Mouse (Mus musculus): ENCODE data around the gene Usp39.

Usp39 gene

DNA sequence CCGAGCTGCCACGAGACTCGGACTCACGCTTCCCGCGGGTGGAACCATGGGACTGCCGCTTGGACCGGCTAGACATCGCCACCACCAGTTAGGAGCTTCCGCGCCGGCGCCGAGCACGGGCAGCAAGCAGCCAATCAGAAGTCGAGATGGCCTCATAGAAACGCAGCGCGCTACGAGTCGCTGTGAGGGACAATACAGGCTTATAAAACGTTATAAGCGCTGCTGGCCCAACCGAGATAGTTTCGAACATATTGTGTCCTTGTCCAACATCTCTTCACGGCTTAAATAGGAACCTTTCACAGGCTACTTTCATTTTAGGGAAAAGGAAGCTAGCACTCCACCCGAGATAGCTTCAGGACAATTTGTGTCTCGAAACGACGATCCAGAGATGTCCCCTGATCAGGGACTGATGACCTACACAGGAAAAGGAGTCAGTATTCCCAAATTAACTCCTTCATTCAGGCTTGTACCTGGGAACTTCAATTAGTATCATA, at the start of gene Usp39:
Gene Usp39, minus strand, starts transcription at position 111 of the 494 bp plus-strand sequence.
- peak; percentile 91 for DNase-seq (ENCODE audit: extremely low spot score, low spot score)

DNA sequence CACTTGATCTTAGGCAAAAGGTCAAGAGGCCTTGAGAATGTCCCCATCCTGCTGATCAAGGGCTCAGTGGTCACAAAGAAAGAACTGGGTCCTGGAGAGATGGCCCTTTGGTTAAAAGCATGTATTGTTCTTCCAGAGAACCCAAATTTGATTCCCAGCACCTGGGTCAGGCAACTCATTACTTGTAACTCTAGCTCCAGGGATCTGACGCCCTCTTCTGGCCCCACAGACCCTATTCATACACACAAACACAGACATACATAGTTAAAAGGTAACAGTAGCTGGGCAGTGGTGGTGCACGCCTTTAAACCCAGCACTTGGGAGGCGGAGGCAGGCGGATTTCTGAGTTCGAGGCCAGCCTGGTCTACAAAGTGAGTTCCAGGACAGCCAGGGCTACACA, 47.4 kb upstream of the Usp39 start:
- DNase-seq (ENCODE audit: extremely low spot score, low spot score) = no peak

DNA sequence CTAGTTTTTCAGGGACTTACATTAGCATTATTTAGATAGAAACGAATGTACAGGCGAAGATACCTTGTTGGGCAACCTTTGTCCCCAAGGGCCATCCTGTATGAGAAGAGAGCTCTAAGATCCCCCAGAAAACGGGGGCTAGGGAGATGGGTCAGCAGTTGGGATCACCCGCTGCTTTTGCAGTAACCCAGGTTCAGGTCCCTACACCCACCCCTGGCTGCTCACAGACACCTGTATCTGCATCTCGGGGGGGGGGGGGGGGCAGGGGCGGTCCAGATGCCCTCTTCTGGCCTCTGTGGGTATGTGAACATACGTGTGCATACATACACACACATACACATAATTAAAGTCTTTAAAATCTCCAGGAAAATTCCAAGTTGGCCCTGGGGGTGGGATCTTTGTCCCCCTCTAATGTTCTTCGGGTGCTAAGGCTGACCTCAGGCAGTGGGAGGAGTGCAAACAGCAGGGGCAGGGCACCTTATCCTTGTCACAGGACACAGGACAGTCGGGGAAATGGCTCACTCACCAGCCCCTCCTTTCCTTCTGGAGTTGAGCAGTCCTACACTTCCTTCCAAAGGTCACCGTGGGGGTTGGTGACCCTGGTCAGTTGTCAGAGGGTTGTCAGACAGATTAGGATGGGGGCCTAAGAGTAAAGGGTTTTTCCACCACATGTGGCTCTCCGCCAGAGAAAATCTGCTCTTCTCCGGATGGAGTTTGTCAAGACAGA, 46.0 kb upstream of the Usp39 start:
- peak; percentile 55 for DNase-seq (ENCODE audit: extremely low spot score, low spot score)

DNA sequence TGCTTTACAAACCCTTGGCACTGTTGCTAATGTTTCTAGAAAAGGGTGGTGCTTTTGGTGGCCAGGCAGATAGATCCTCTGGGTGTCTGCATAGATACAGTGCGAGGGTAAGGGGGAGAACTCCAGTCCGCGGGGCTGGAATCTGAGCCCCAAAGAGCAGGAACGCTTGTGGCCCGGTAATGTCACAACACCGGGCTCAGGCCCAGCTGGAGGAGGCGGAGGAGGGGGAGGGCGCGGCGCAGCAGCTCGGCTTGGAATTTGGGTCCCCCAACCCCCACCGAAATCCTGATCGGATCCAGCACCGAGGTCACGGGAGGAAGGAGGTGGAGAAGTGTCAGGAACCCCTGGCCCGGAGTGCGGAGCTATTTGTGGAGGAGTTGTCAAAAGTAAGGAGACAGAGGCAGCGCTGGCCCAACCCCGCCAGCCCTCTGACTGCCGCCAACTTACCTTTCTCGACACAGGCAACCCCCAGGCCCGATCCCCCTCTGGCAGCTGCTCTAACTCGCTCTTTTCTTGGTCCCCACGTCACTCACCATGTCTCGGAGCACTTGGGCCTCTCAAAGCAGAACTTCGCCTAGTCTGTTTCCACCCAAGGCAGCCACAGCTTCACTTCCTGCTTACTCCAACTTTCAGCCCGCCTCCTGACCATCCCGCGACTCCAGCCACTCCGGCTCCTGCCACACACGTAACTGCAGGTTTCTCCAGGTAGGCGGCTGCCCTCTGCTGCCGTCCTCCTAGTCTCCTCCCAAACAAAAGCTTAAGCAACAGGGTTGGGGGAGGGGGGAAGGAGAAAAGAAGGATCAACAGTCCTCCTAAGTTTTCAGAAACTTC, 45.2 kb upstream of the Usp39 start, which contains the start of gene Vamp8:
Gene Vamp8, minus strand, starts transcription at position 763 of the 831 bp plus-strand sequence.
- peak; percentile 71 for DNase-seq (ENCODE audit: extremely low spot score, low spot score)

DNA sequence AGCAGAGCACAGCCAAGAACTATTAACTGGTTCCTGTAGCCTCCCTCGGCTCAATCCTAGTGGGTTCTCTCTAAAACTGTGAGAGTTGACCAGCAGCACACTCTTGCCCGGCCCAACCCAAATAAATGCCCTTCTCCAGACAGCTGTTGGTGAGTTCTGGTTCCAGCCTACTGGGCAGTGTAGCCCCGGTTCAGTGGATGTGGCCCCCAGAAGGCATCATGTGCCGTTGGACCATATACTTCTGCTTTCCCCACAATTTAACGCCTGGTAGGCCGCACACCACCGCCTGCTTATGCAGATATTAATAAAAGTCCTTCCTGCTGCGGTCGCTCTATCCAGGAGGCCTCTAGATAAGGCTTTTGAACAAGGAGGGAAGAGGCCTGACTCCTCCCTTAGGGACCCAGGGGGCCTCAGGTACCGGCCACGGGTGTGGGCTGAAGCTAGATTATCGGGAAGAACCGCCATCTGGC, 44.5 kb upstream of the Usp39 start:
- no peak for DNase-seq (ENCODE audit: extremely low spot score, low spot score)

DNA sequence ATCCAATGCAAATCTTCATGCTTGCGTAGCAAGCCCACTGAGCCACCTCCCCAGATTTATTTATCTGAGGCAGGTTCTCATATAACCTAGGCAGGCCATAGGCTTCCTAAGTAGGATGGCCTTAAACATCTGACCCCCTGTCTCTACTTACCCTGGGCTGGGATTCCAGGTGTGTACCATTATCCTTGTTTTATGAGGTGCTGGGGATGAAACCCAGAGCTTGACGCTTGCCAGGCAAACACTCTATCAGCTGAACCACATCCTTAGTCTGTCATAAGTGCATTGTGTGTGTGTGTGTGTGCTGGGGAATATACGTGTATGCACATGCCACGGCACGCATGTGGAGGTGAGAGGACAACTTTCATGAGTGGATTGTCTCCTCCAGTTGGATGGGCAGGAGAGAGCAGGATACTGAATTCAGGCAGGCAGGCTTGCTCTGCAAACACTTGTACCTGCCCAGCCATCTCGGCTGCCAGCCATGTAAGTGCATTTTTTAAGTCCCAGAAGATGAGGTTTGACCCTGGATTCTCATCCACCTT, 43.9 kb upstream of the Usp39 start:
- no peak for DNase-seq (ENCODE audit: extremely low spot score, low spot score)

DNA sequence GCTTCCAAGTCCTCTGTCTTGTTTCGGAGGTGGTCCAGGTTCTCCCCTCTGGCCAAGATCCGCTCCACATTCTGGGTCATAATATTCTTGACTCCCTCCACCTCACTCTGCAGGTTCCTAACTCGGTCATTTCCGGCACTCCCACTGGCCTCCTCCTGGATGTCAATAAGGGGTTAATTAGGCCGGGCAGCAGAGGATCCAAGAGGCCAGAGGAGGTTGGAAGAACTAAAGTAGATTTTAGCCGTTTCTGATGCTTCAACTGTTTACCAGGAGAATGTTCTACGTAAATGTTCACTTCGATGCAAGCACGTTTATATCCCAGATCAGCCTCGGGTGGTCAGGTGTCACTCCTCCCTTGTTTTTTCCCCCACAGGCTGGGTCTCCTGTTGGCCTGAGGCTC, 43.3 kb upstream of the Usp39 start:
- no peak for DNase-seq (ENCODE audit: extremely low spot score, low spot score)

DNA sequence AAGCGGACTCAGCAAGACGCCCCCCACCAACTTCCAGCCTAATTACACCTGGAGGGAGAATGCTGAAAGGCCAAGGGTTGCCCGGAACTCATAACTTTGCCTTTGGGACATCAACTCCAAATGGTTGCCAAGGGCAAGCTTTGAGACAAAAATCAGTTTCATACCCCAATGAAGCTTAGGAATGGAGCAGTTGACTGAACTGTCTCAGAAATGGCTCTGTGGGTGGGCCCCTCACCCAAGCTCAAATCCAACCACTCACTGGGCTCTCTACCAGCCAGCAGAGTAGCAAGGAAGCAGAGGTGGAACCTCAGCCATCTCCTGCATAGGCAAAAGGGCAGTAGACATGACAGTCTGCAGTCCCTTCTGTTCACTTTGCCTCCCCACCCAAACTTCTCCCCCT, 42.8 kb upstream of the Usp39 start:
- no peak for DNase-seq (ENCODE audit: extremely low spot score, low spot score)

DNA sequence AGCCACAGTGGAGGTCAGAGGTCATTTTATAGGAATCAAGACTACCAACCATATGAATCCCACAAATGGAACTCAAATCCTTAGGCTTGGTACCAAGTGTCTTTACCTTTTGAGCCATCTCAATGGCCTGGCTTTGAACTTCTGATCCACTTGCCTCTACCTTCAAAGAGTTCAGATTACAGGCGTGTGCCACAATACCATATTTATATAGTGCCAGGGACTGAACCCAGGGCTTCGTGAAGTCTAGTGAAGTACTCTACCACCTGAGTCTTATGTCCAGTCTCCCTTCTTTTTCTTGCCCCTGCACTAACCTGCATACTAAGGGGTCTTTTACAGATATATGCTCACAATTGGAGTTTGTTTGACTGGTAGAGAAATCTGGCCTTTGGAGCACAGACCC, 41.6 kb upstream of the Usp39 start:
- DNase-seq (ENCODE audit: extremely low spot score, low spot score) = no peak

DNA sequence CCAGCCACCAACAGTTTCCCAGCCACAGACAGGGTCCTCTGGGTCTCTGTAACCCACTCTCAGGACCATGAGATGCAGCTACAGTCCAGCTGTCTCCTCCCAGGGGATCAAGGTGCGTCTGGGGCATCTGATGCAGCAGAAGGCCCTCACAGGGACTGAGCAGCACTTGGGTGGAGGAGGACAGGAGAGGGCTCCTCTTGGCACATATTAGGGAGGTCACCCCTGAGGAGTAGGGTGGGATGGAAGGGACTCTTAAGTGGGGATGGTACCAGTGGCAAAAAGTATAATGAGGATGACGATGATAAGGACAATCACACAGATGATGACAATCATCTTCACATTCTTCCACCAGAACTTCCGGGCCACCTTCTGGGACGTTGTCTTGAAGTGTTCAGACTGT, 40.3 kb upstream of the Usp39 start:
- DNase-seq (ENCODE audit: extremely low spot score, low spot score) = no peak

DNA sequence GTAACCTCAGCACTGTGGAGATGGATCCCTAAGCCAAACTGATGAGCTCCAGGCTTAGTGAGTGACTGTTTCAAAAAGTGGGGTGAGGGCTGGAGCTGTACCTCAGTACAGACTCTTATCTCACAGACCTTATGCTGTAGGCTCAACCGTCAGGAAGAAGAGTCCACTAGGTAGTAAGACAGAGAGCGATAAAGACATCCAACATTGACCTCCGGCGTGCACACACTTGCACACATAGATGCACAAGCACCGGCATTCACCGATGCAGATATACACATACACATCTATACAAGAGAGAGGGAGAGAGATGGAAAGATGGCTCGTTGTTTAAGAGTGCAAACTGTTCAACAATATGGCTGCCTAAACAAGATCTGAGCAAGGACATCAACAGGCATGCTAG, 39.0 kb upstream of the Usp39 start:
- DNase-seq (ENCODE audit: extremely low spot score, low spot score) = no peak

DNA sequence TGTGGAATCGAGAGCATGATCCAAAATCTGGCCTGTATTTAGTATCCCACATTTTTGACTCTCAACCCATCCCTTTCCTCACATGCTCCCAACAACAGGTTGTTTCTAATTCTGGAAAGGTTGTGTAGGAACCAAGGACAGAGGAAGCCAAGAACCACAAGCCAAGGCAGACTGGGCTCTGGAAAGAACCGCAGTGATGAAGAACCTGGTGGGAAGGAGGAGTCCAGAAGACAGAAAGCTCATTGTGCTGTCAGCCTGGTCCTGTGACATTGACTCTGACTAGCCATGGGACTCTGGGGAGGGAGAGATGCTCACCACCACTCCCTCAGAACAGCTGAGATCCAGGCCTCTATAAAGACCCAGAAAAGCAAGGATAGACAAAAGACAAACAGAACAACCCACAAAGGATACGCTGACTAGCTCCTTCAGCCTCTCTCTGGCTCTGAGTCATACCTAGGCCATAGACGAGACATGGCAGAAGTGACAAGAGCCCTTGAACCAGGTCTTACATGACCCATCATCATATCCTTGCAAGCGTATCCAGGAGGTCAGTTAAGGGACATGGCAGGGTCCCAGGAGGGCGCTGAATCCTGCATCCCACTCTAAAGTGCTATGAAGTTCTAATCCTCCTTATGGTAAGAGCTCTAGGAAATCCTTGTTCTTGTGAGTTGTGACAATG, 38.3 kb upstream of the Usp39 start:
- no peak for DNase-seq (ENCODE audit: extremely low spot score, low spot score)

DNA sequence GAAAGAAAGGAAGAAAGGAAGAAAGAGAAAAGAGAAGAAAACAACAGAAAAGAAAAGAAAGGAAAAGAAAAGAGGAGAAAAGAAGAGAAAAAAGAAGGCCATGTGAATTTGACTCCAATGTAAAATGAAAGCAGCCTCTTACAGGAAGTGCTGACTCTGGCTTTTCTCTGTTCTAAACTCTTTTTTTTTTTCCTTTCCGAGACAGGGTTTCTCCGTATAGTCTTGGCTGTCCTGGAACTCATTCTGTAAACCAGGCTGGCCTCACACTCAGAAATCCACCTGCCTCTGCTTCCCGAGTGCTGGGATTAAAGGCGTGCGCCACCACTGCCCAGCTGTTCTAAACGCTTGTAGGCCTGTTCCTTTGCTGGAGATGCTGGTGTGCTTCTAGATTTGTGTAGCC, 37.5 kb upstream of the Usp39 start:
- DNase-seq (ENCODE audit: extremely low spot score, low spot score) = no peak

DNA sequence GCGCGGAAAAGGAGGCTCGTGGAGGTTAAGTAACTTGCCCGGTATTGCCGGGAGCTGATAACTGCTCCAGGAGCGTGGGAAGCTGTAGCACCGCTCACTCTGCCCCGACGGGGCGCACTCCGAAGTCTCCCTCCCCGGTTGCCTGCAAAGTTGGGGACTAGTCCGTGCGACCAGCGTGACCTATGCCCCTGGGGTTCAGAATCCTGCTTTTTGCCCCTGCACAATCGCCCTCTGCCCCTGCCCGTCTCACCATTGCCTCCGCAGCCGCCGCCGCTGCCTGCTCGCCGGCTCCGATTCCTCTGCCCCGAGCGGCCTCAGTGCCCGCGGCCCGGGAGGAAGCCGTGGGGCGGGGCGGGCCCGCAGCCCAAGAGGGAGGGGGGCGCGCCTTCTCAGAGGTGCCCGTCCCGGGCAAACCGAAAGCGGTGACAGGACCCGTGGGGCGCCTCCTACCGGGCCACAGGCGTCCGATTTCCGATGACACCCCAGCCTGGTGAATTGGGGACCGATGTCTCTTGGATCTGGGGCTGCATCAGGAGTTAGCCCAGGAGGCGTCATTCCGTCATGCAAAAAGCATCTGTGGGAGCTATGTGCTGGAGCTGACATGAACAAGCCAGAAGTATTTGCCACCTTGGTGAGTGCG, 35.3 kb upstream of the Usp39 start, which contains the start of gene Vamp5:
Gene Vamp5, minus strand, starts transcription at position 338 of the 640 bp plus-strand sequence.
- peak; percentile 61 for DNase-seq (ENCODE audit: extremely low spot score, low spot score)

DNA sequence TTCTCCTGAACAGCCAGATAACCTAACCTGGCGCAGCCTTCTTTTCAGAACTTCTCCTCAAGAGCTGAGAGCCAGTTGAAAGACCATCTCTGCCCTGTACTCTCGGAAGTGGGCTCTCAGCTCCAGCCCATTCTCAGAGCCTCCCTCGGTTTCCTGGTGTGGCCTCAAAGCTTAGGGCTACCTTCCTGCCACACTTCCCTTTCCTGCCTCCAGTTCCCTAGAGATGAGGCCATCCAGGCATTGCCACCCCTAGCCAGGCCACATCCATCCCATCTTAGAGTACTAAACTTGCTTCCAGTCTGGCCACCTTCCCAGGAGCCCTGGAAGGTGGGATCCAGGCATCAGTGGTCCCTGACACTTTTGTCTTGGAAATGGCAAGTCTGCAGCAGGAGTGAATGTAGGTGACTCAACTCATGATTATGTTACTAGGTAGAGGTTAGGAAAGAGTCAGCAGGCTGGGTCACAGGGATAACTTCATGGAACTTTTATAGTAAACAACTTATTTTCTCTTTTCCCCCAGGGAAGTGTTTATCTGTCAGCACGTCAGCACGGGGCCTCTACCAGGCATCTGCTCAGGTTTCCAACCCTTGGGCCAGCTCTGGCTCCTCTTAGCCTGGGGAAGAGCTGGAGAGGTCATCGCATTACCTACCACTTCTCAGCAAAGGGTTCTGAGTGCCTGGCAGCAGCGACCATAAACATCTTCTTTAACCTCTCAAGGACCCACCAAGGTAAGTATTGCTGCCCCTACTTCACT, 34.6 kb upstream of the Usp39 start:
- DNase-seq (ENCODE audit: extremely low spot score, low spot score) = no peak

DNA sequence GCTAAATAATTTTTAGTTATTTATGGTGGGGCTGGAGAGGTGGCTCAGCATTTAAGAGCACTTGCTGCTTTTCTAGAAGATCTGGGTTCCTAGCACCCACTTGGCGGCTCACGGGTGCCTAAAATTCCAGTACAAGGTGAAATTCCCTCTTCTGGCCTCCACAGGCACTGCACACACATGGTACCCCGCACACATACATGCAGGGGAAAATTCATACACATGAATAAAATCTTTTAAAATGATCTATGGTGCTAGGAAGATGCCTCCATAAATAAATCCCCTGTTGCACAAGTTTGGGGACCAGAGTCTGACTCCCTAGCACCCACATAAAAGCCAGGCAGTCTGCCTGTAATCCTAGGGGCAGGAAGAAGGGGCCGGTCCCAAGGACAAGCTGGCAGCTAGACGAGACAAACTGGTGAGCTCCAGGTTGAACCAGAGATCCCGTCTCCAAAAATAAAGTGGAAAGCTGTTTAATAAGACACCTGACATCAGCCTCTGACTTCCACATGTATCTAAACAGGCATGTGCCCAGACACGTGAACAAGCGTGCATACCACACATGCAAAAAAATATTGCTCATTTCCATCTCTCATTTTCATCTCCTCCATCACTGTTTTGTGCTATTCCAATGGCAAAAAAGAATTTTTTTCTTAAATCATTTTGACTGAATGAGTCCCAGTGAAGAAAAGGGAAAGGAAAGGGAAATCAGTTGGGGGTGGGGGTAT, 33.7 kb upstream of the Usp39 start:
- DNase-seq (ENCODE audit: extremely low spot score, low spot score) = no peak

DNA sequence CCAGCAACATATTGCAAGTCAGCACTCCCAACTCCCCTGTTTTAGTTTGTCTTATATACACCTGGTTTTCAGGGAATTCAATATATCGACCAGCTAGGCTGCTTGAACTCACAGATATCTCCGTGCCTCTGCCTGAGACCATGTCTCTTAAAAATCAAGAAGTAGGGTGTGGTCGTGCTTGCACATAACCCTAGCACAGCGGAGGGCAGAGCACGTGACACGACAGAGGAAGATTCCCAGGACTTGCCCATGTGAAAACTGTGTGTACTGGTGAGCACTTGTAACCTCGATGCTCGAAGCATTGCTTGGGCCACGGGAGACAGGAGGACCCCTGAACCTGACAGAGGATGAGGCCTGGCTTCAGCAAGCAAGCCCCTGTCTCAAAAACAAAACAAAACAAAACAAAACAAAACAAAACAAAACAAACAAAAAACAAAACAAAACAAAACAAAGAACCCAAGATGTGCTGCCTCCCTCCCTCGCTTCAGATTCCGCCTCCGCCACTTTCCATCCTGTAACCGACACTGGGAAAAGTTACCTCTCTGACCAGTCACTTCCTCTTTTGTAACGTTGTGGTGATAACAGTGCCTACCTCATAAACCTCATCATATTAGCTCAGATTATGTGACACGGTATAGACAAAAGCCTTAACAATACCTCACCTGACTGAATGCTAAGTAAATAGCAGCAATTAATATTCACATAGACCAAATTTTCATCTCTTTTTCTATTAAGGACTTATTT, 30.0 kb upstream of the Usp39 start:
- DNase-seq (ENCODE audit: extremely low spot score, low spot score) = no peak

DNA sequence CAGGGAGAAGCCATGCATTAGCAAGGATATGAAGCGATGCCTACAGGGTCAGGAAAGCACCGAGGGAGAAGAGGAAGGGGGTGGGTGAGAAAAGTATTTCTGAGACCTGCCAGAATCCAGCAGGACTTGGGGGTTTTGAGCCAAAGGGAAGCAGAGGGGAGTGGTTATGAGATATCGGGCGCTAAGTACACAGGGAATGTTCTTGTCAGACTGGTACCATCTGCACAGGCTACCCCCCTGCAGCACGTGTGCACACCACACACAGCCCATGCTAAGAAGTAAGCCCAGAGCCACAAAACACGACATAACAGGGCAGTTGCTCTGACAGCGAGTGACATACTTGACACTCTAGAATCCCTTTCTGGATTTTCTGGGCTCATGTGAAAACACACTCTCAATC, 29.2 kb upstream of the Usp39 start:
- DNase-seq (ENCODE audit: extremely low spot score, low spot score) = no peak

DNA sequence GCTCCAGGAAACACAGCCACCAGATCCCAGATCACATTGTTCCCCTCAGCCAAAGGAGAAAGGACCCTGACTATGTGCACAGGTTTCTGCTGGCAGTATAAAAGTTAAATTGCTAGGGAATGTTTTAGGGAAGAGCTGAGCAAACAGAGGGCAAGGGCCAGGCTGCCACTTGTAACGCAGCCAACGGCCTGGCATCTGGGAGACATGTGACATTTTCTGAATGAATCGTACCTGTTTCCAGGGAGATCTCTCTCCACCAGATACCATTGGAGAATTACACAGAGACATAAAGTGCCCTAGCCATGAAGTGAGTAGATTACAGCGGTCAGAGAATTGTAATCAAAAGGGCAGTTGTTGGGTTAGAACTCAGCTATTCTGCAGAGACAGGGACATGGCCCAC, 28.2 kb upstream of the Usp39 start:
- DNase-seq (ENCODE audit: extremely low spot score, low spot score) = no peak
